Mouse (Mus musculus) spleen, embryonic (tissue): Measurements from ENCODE around the gene Atp13a5.

ENCODE experiments used
- CTCF ChIA-PET: fragments of 350-600 bp; sonication (Branson Sonifier 250); formaldehyde crosslinking; loops from one replicate; lab custom pipeline; 2022; lab: Charles Lee

Gene Atp13a5

DNA sequence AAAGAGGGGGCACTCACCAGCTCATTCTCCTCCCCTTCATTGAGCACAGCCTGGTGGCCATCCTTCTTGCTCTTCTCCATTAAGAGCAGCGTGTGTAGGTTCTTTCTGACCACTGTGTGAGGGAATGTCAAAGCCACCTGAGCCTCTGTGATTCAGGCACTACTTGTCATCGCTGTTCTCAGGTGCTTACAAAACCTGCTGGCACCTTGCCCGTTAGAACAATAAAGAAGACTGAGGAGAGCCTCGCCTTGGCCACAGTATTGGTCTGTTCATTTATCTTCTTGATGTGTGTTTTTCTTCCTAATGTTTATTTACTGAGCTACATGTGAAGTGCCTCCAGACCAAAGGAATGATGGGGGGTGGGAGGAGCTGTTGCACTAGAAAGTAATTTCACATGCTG, at the start of gene Atp13a5:
Gene Atp13a5 (minus strand): TSS at position 275 of the 400 bp plus-strand sequence.
- CTCF ChIA-PET = no interaction called here

GRCm38 (mm10) chr16:29414822-29415221, 36.3 kb upstream of the Atp13a5 start:
- CTCF ChIA-PET = no interaction called here

DNA sequence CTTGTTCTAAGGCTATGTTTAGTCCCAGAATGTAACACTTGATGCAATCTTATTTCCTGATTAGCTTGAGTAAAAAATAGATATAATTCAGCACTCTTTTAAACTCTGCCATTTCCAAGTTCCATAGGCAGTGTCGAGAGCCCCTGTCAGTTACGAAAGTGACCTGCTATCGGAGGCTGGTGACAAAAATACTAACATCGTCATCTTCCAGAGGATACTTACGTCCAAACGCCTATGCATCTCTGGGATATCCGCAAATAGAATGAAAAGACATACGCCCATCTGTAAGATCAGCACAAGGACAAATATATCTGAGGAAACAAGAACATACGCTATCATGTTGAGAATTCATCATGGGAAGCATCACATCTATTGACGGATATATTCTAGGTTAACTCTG, 28.8 kb upstream of the Atp13a5 start:
- CTCF ChIA-PET = no interaction called here

GRCm38 (mm10) chr16:29399079-29399478, 20.5 kb upstream of the Atp13a5 start:
- CTCF ChIA-PET = no interaction called here

DNA sequence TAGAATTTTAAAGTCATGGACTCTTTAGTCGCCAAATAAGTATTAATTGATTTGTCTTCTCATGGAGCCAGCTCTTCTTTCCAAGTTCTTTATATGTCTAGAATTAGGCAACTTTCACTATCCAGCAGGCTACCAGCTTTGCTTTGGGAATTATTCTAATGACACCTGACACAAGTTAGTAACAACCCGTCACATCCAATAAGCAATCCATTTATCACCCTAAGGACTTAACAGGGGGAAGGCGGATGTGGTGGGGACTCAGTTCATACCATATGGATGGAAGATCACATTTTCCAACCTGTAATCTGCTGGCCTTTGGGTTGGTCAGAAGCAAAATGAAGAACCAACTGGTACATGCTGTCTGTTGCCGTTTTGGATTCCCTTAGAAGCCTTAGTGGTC, 6.2 kb upstream of the Atp13a5 start:
- CTCF ChIA-PET = no interaction called here

DNA sequence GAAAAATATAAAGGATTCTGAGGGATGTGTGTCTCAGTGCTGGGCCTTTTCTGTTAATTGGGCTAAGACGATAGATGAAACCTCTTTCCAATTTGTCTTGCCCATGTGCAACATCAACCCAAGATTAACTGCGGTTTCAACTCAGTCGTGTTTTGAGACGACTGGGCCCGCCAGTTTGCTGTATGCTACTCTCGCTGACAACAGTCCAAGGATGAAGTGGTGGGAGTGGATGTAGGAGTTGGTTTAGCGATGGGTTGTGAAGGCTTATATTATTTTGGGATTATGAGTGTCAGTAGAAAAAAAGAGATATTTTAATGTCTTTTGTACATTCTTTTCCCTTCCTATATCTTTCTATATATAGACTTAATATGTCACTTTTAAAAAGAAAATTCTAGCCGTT, 3.9 kb downstream of the Atp13a5 start:
- CTCF ChIA-PET = no interaction called here

DNA sequence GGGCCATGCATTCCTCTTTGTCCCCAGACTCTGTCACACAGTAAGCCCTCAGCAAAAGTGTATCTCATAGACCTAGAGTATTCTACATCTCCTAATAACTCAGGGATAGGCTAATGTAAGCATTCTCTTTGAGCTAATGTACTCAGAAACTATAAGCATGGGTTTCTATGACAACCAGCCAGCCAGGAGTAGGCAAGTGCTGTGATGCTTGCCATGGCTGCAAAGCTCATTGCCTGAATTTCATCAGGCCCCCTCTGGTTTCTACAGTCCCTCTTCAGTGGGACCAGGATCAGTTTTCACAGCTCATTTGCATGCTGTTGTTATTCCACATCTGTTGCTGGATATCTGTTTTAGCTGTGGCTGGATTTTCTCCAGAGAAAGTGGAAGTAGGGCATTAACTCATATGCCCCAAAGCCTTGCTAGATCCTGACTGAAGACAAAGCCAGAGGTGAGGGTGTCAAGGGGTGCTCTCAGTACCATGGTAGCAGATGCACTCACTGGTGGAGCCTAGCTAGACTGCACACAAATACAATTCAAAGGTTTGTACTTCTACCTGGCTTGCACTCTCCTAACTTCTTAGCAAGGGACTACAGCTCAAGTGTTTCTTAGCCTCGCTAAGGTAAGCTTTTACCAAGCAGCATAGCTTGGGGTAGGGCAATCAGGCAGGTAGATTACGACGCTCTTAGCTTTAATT, 47.0 kb downstream of the Atp13a5 start:
- CTCF ChIA-PET = interaction anchor here (0.6 kb wide), 1 partner anchor 58 kb away, joined by 3 read pairs; no protein-coding TSS in a partner anchor

GRCm38 (mm10) chr16:29330948-29331347, 47.6 kb downstream of the Atp13a5 start:
- CTCF ChIA-PET = no interaction called here

GRCm38 (mm10) chr16:29329213-29329612, 49.3 kb downstream of the Atp13a5 start:
- CTCF ChIA-PET = no interaction called here

DNA sequence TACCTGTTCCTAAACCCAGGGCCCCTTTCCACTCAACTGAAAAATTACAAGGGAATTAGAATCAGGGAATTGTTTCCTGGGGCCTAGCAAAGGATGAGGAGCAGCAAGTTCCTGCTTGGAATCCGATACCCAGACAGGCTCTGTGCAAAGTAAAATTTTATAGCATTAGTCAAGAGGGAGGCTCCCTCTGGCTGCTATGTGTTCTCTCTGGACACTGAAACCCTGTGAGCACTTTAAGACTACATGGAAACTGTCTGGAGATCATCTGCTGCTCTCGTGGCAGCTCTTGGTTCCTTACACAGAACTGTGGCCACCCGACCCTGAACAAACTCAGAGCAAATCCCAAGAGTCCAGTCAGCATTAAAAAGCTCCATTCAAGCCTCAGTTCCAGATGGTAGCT, 50.6 kb downstream of the Atp13a5 start:
- CTCF ChIA-PET = no interaction called here

- CTCF ChIA-PET = no interaction called here
These were observed 53.2 kb downstream of the Atp13a5 start for GRCm38 (mm10) chr16:29325233-29325919.

DNA sequence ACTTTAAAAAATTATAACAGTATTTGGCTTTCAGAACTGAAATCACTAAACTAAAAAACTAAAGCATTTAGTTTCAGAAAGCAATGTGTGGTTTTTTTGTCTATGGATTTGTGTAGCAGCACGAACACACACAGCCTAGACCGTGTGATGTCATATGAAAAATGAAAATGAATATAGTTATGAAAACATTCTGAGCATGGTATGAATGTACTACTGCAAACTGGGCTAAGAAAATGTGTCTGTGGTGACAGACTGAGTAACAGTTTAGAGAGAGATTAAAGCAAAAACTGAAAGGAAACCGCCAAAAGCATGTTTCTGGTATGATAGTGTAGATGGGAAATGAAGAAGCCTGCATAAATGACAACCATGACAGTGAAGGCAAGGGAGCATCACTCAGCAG, 57.8 kb downstream of the Atp13a5 start:
- CTCF ChIA-PET = no interaction called here

DNA sequence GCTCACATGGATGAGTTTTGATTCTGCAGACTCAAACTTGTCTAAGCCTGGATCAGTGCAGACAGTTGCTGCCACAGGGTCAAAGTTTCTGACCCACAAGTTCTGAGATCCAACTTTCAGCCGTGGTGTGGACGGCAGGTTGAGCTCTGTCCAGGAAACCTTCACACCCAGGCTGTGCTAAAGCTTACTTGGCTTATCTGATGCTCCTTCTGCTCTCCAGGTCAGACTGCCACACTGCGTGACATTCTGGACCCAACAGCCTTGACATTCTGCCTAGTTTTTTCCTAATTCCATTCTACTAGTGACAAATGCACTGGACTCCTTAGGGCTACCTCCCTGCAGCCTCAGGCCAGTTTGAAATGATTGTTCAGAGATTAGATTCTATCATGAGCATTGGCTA, 63.1 kb downstream of the Atp13a5 start:
- CTCF ChIA-PET = no interaction called here

- CTCF ChIA-PET = no interaction called here
These were observed 63.5 kb downstream of the Atp13a5 start for GRCm38 (mm10) chr16:29314991-29315390.

DNA sequence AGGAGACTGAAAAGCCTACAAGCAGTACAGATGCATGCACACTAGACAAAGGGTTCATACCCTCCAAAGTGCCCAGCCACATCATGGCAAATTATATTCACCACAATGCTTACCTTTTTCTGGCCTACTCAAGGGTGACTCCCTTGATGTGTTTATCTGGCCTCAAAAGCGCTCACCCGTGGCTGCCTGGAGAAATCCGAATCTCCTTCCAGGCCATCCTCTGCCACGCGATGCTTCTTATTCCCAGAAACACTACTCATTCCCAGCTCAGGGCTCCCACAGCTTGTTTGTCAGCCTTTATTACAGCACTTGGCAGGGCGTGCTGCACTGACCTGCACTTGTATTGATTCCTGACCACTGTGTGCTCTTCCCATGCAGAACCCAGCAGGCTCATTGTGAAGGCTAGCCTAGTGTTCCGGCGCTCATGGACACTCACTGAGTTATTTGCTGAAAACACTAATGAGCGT, 80.9 kb downstream of the Atp13a5 start:
- CTCF ChIA-PET = no interaction called here

DNA sequence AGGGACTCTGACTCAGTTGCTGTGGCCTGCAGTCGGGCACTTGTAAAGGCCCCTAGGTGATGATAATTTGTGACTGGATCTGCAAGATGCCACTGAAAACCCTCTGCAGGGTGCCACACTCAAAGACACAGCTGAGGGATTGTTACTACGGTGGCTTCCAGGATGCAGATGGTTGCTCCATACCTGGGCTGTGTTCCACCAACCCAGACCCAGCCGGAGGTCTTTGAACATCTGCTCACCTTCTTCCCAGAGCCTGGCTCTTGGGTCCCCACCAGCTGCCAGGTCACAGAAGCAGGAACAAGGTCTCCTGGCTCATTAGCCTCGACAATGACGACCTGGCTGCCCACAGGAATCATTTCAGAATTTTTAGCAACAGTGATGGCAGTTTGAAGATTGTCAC, 97.8 kb downstream of the Atp13a5 start:
- CTCF ChIA-PET = no interaction called here

DNA sequence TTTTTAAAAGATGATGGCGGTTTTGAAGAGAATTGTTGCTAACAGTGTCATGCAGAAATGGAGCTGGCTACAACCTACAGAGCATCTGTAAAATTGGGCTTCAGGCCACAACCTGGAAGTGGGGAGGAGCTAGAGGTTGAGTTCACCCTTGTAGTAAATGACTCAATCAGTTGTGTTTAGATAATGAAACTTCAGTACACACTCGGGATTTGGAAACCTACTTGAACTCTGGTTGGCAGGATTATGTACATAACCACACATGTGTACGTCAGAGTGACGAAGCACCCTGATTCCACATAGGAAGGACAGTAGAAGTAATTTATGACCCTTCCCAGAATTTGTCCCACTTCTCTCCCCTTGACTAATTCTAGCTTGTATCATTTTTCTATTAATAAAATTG, 124.2 kb downstream of the Atp13a5 start:
- CTCF ChIA-PET = no interaction called here

DNA sequence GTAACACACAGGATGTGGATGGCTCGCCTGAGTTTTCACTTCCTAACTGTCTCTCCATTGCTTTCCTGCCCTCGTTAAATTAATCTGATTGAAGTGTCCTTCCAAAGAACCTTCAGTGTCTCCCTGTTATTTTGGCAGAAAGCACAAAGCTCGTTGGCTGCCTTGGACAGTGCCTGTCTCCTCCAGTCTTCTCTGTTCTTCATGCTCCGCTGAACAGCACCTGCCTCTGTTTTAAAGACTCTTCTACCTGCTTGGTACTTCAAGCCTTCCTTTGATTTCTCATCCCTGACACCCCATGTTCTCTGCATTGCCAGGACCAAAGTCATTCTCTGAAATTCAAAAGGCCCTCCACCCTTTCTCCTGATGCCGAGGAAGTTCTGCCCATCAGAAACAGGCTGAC, 142.6 kb downstream of the Atp13a5 start:
- CTCF ChIA-PET = no interaction called here

- CTCF ChIA-PET = no interaction called here
These were observed 161.9 kb downstream of the Atp13a5 start for GRCm38 (mm10) chr16:29216395-29217295.

DNA sequence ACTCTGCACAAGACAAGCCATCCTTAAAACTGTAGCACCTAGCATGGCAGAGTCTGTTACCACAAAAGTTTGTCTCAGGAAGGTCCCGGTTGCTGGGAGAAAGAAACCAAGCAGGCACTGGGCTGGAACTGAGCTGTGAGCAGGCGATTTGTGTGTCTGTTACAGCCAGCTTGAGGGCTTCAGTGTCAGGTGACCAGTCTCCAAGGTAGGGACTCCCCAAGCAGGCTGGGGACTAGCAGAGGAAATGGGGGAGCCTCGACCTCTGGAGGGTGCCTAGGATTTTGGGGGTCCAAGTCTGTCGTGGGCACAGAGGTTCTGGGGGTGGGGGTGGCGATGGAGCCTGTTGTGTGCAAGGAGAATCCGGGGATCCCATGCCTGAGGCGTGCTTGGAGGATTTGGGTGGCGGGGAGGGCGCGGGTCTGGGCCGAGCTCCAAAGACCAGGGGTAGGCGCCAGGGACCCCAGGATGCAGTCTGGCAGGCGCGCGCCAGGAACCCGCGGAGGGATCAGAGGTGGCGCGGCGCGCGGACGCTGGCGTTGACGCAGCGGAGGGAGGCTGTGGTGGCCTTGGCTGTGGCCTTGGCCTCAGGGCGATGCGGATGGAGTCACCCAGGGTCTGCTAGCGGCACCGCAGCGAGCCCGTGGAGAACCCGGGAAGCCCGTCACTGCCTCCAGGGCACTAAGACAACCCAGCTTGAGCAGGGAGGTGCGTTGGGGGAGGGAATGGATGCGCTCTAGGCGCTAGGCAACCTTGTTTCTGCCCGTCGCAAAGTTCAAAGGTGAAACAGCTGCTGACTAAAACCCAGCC, 168.7 kb downstream of the Atp13a5 start, which contains the start of gene Hrasls:
Gene Hrasls (plus strand): TSS at position 91 of the 807 bp plus-strand sequence.
- CTCF ChIA-PET = no interaction called here

DNA sequence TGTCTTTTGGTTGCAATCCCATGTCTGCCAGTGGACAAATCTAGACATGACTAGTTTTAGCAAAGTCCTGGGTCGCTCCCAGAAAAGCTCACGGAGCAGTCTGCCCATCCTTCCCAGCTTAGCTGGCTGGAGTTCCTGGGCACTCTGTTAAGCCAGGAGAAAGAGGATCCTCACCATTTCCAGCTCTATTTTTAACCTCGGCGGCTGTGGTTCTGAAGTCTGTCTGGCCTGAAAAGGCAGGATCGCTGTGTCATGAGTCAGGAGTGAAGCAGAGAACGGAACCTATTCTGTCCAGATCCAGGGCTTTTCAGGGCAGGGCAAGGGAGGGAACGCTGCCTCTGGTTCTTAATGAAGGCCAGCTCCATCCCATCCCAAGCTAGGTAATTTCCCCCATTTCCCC, 169.7 kb downstream of the Atp13a5 start:
- CTCF ChIA-PET = no interaction called here
